Mouse (Mus musculus) liver, embryonic 11.5 days (tissue): ENCODE results near the gene Exosc9. TPM values are rescaled to one million over a fixed set of nuclear protein-coding genes. Genes with fewer than 3 reads are reported as not detected.
A peak's percentile ranks its signal among the peaks of the same experiment; 100 is the strongest.

ENCODE experiments used
- ATAC-seq: fragments of 200-750 bp; cut with Nextera tagmentation; replicated peaks from 2 replicates; pipeline ENCODE4 v1.8.0; 2017; ENCODE audit warnings: moderate number of reproducible peaks, mild to moderate bottlenecking, moderate TSS enrichment, moderate library complexity; ENCODE audit not compliant: low FRiP score
- DNase-seq: peaks from one replicate; pipeline ENCODE4 v3.0.0-alpha.2; 2017; ENCODE audit warnings: low spot score
- H3K27ac ChIP-seq: fragments of 300-500 bp; sonication (generic); 2 replicates; pipeline ENCODE4 v1.5.1; 2014; ENCODE audit warnings: mild to moderate bottlenecking, low read depth, low read length, control low read depth
- H3K27me3 ChIP-seq: fragments of 300-500 bp; sonication (generic); replicated peaks from 2 replicates; pipeline ENCODE4 v1.6.1; 2014; ENCODE audit warnings: low read length, mixed read lengths; ENCODE audit not compliant: control insufficient read depth, insufficient read depth
- H3K36me3 ChIP-seq: fragments of 300-500 bp; sonication (generic); 2 replicates; pipeline ENCODE4 v1.6.1; 2014; ENCODE audit warnings: mild to moderate bottlenecking, low read length, moderate library complexity, mixed read lengths; ENCODE audit not compliant: control insufficient read depth, insufficient read depth
- H3K4me1 ChIP-seq: fragments of 300-500 bp; sonication (generic); replicated peaks from 2 replicates; pipeline ENCODE4 v1.6.1; 2014; ENCODE audit warnings: low read length, mixed read lengths; ENCODE audit not compliant: control insufficient read depth, insufficient read depth
- H3K4me2 ChIP-seq: fragments of 300-500 bp; sonication (generic); 2 replicates; pipeline ENCODE4 v1.6.1; 2014; ENCODE audit warnings: mild to moderate bottlenecking, control low read depth, moderate library complexity
- H3K4me3 ChIP-seq: fragments of 300-500 bp; sonication (generic); 2 replicates; pipeline ENCODE4 v1.5.1; 2014; ENCODE audit warnings: low read depth, low read length, control low read depth
- H3K9ac ChIP-seq: fragments of 300-500 bp; sonication (generic); 2 replicates; pipeline ENCODE4 v1.6.1; 2014; ENCODE audit warnings: low read depth, low read length, control low read depth
- H3K9me3 ChIP-seq: fragments of 300-500 bp; sonication (generic); 2 replicates; pipeline ENCODE4 v1.6.1; 2016; ENCODE audit warnings: low read length, inconsistent platforms, mixed read lengths; ENCODE audit not compliant: control insufficient read depth
- WGBS: fragments of 180-500 bp; shearing (Covaris S2); extraction: QIAGEN DNeasy Blood & Tissue Kit; methylation state at CpG from one replicate; pipeline ENCODE4 v1.1.7; 2014; 5-methylcytosine and 5-hydroxymethylcytosine counted together
- polyA plus RNA-seq: library from polyadenylated mRNA; unstranded; fragments of >200 nt; fragmentation: Nextera tagmentation; extraction: Ambion mirVana; gene quantifications from 2 replicates; pipeline ENCODE4 v1.2.1, GENCODE M21; 2014

Gene Exosc9
- polyA plus RNA-seq, 1 experiment from 2014 or later = 82.7 TPM

GRCm38 (mm10) chr3:36540756-36541155 lies 11.7 kb upstream of the Exosc9 start:
- no peak overlapping the region for H3K4me3 ChIP-seq
- no peak overlapping the region for H3K4me2 ChIP-seq
- DNase-seq (no peak), ATAC-seq (no peak)
- no peaks in the 10 kb centered on the region for H3K27me3 ChIP-seq
- H3K9me3 ChIP-seq = no peaks in the 10 kb centered on the region
- no peak overlapping the region for H3K27ac ChIP-seq
- H3K4me1 ChIP-seq = no peaks in the 10 kb centered on the region
- 52% methylated on average over 2 of the region's 2 CpGs for WGBS
- no peak overlapping the region for H3K9ac ChIP-seq
- no peaks in the 10 kb centered on the region for H3K36me3 ChIP-seq

DNA sequence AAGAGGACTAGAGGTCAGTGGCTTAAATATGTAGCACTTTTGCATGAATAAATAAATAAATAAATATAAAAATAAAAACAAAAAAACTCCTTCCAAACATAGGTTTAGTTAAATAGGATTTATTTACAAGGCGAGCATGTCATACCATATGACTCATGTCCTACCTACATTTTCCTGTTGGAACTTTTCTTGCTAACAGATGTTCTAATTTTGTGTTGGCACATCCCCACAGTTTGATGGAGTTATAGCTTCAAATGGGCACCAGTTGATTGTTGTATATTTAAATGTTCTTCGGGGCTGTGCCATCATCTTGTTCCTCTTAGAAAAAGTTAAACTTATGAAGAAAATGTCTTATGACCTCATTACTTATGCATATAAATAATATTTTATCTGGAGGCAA lies 11.0 kb upstream of the Exosc9 start:
- Histone ChIP-seq H3K4me3 (no peak overlapping the region), H3K36me3 (no peaks in the 10 kb centered on the region), H3K27ac (no peak overlapping the region), H3K9me3 (no peaks in the 10 kb centered on the region), H3K27me3 (no peaks in the 10 kb centered on the region), H3K4me1 (no peaks in the 10 kb centered on the region), H3K4me2 (no peak overlapping the region), H3K9ac (no peak overlapping the region)
- ATAC-seq (no peak), DNase-seq (no peak)
- 81% methylated on average over 2 of the region's 2 CpGs for WGBS

DNA sequence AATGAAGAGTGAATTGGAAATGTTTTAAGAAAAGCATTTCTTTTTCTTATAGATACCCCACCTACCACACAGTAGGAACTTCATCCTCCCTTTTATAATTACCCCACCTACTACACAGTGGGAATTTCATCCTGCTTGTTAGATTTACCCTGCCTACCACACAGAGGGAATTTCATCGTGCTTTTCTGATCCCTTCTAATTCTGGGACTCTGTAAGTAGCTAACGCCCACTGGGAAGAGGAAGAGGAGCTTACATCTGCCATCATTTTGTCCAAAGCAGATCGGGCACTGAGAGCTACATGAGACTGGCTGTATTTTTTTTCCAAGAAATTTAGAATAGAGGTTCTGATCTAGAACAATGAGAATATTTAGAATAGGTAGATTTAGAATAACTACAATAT lies 7.4 kb upstream of the Exosc9 start:
- Histone ChIP-seq H3K36me3 (no peaks in the 10 kb centered on the region), H3K4me1 (no peaks in the 10 kb centered on the region), H3K27ac (no peak overlapping the region), H3K9ac (no peak overlapping the region), H3K9me3 (no peaks in the 10 kb centered on the region), H3K27me3 (no peaks in the 10 kb centered on the region), H3K4me3 (no peak overlapping the region), H3K4me2 (no peak overlapping the region)
- DNase-seq = no peak
- no peak for ATAC-seq
- 76% methylated on average over 3 of the region's 3 CpGs for WGBS

- Histone ChIP-seq H3K9ac (no peak overlapping the region), H3K27me3 (no peaks in the 10 kb centered on the region), H3K36me3 (peaks cover 12% of the 10 kb centered on the region), H3K27ac (no peak overlapping the region), H3K4me3 (peak overlapping the region; percentile 5; the same call in 1 of the 2 replicates), H3K4me2 (peak overlapping the region; percentile 85; the same call in 1 of the 2 replicates), H3K4me1 (peaks cover 5% of the 10 kb centered on the region; the same call in 1 of the 2 replicates), H3K9me3 (no peaks in the 10 kb centered on the region)
- DNase-seq (no peak), ATAC-seq (no peak)
- 62% methylated on average over 9 of the region's 9 CpGs for WGBS
These were observed 1.1 kb upstream of the Exosc9 start for GRCm38 (mm10) chr3:36551343-36551742.

DNA sequence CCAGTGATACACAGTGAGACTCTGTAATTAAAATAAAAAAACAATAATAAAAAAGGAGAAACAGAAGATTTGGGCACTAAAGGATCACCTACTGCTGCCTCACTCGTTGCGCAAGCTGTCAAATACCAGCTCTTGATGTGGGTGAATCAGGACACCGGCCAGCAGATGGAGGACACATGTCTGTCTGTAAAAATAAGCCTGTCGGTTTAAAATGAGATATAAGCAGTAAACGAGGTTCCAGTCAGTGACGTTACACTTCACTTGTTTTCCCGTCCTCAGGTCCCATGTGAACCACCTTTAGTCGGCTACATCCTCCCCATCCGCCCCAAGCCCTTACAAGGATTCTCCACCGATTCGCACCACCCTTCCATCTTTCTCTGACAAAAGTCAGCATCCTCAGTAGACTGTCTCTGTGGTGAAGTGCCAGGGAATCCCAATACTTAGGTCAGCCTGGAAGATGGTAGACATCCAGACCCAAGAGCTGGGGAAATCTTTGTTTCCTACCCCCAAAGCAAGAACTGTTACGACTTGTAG lies 488 bp upstream of the Exosc9 start:
- WGBS = 22% methylated on average over 12 of the region's 12 CpGs
- Histone ChIP-seq H3K36me3 (peaks cover 12% of the 10 kb centered on the region), H3K9me3 (no peaks in the 10 kb centered on the region), H3K9ac (peak overlapping the region; percentile 70), H3K27me3 (no peaks in the 10 kb centered on the region), H3K4me2 (peak overlapping the region; percentile 85), H3K27ac (no peak overlapping the region), H3K4me3 (peak overlapping the region; percentile 82), H3K4me1 (peaks cover 5% of the 10 kb centered on the region; the same call in 1 of the 2 replicates)
- no peak for DNase-seq
- ATAC-seq = peak; percentile 44

GRCm38 (mm10) chr3:36557601-36558000 lies 5.2 kb downstream of the Exosc9 start:
- H3K27ac ChIP-seq = no peak overlapping the region
- H3K4me3 ChIP-seq = no peak overlapping the region
- H3K4me1 ChIP-seq = no peaks in the 10 kb centered on the region
- H3K36me3 ChIP-seq = peaks cover 29% of the 10 kb centered on the region
- no peak overlapping the region for H3K9ac ChIP-seq
- H3K9me3 ChIP-seq = no peaks in the 10 kb centered on the region
- ATAC-seq (no peak), DNase-seq (no peak)
- no peak overlapping the region for H3K4me2 ChIP-seq
- 88% methylated on average over 1 of the region's 1 CpGs for WGBS
- no peaks in the 10 kb centered on the region for H3K27me3 ChIP-seq

GRCm38 (mm10) chr3:36559606-36560005 lies 7.2 kb downstream of the Exosc9 start:
- peaks cover 34% of the 10 kb centered on the region for H3K36me3 ChIP-seq
- no peak overlapping the region for H3K27ac ChIP-seq

GRCm38 (mm10) chr3:36563666-36564065 lies 11.3 kb downstream of the Exosc9 start:
- Histone ChIP-seq H3K4me2 (no peak overlapping the region), H3K4me3 (no peak overlapping the region), H3K27ac (no peak overlapping the region), H3K36me3 (peaks cover 39% of the 10 kb centered on the region), H3K9me3 (no peaks in the 10 kb centered on the region), H3K4me1 (no peaks in the 10 kb centered on the region), H3K9ac (no peak overlapping the region), H3K27me3 (no peaks in the 10 kb centered on the region)
- WGBS = 90% methylated on average over 3 of the region's 3 CpGs
- DNase-seq (no peak), ATAC-seq (no peak; the same call in 1 of the 2 replicates)

More at GRCm38 (mm10) chr3:36559606-36560005, 7.2 kb downstream of the Exosc9 start:
- H3K9ac ChIP-seq = no peak overlapping the region
- WGBS = 68% methylated on average over 4 of the region's 4 CpGs
- ATAC-seq (peak; percentile 82), DNase-seq (no peak)
- H3K4me2 ChIP-seq = no peak overlapping the region
- H3K27me3 ChIP-seq = no peaks in the 10 kb centered on the region
- no peaks in the 10 kb centered on the region for H3K9me3 ChIP-seq
- no peaks in the 10 kb centered on the region for H3K4me1 ChIP-seq
- H3K4me3 ChIP-seq = no peak overlapping the region

- DNase-seq = no peak
- H3K27ac ChIP-seq = peak overlapping the region; percentile 62
These were observed 17.4 kb downstream of the Exosc9 start for GRCm38 (mm10) chr3:36569836-36570235.

More at GRCm38 (mm10) chr3:36569836-36570235, 17.4 kb downstream of the Exosc9 start:
- ATAC-seq = peak; percentile 71
- H3K9me3 ChIP-seq = no peaks in the 10 kb centered on the region
- H3K36me3 ChIP-seq = peaks cover 32% of the 10 kb centered on the region
- H3K27me3 ChIP-seq = no peaks in the 10 kb centered on the region
- H3K9ac ChIP-seq = peak overlapping the region; percentile 99; the same call in 1 of the 2 replicates
- peak overlapping the region; percentile 98 for H3K4me3 ChIP-seq
- peaks cover 11% of the 10 kb centered on the region; the same call in 1 of the 2 replicates for H3K4me1 ChIP-seq
- WGBS = 53% methylated on average over 5 of the region's 5 CpGs
- peak overlapping the region; percentile 89 for H3K4me2 ChIP-seq
